Mouse (Mus musculus) myocyte (in vitro differentiated cells): ENCODE data around the gene Prrt4.

ENCODE experiments used
- CEBPB ChIP-seq: IDR thresholded peaks from 2 replicates; pipeline ENCODE4 v1.6.1; 2011; ENCODE audit warnings: mild to moderate bottlenecking, moderate library complexity; ENCODE audit not compliant: poor library complexity, insufficient read depth, severe bottlenecking
- TCF3 ChIP-seq: IDR thresholded peaks from one replicate; pipeline ENCODE4 v1.6.1; 2011; ENCODE audit warnings: low read depth, control low read depth; ENCODE audit not compliant: insufficient read length

GRCm38 (mm10) chr6:29200496-29200895 lies 21.1 kb upstream of the Prrt4 start:
- TF ChIP-seq TCF3 (no peak), CEBPB (no peak)
